Mouse (Mus musculus) cerebellum, adult 2 months (tissue): ENCODE data around the gene Cyba. TPM values are rescaled to one million over a fixed set of nuclear protein-coding genes. Genes with fewer than 3 reads are reported as not detected.

Experiments used
- DNase-seq, 2 experiments: peaks; one replicate each; pipeline ENCODE4 v3.0.0; 2021
- H3K27ac ChIP-seq: fragments of 200-500 bp; 2 replicates; pipeline ENCODE4 v1.5.1; 2012; ENCODE audit warnings: low read length, control low read depth, inconsistent platforms; ENCODE audit not compliant: insufficient read depth
- H3K27me3 ChIP-seq: fragments of 200-500 bp; 2 replicates; pipeline ENCODE4 v1.6.1; 2012; ENCODE audit warnings: inconsistent platforms, mild to moderate bottlenecking, low read length, moderate library complexity; ENCODE audit not compliant: control insufficient read depth, insufficient read depth
- H3K4me1 ChIP-seq: fragments of 200-500 bp; 2 replicates; pipeline ENCODE4 v1.6.1; 2011; ENCODE audit warnings: low read length; ENCODE audit not compliant: control insufficient read depth, insufficient read depth
- H3K4me3 ChIP-seq: fragments of 200-500 bp; replicated peaks from 2 replicates; pipeline ENCODE3; 2011; ENCODE audit warnings: mild to moderate bottlenecking, low read depth, low read length, control low read depth; ENCODE audit not compliant: insufficient read depth
- CTCF ChIP-seq: fragments of 200-500 bp; IDR thresholded peaks from 2 replicates; pipeline ENCODE4 v1.5.1; 2011; ENCODE audit warnings: low read depth, mild to moderate bottlenecking, control low read depth, low read length, moderate library complexity, borderline replicate concordance; ENCODE audit not compliant: insufficient read depth
- POLR2A ChIP-seq: fragments of 200-500 bp; IDR thresholded peaks from 2 replicates; pipeline ENCODE4 v1.6.1; 2011; ENCODE audit warnings: low read length, control low read depth, borderline replicate concordance; ENCODE audit not compliant: insufficient read depth
- WGBS: fragments of 180-500 bp; shearing (Covaris S2); methylation state at CpG from one replicate; pipeline ENCODE4 v1.1.7; 2018; 5-methylcytosine and 5-hydroxymethylcytosine counted together
- polyA plus RNA-seq: library from polyadenylated mRNA; depleted of rRNA; stranded (reverse); fragments of >200 nt; gene quantifications from 2 replicates; pipeline ENCODE4 v1.2.3, GENCODE M21; 2012

Cyba gene
- polyA plus RNA-seq, 1 experiment = 12.0 TPM

- Histone ChIP-seq H3K4me3 (no peak overlapping the region), H3K27me3 (no peaks in the 10 kb centered on the region), H3K27ac (no peak overlapping the region), H3K4me1 (0 out of 2 replicates have a peak, but pooled peaks cover 3% of the 10 kb centered on the region)
- WGBS = 49% methylated on average over 9 of the region's 9 CpGs
- DNase-seq = no peak
- TF ChIP-seq POLR2A (no peak), CTCF (no peak)
Observed at GRCm38 (mm10) chr8:122426145-122426544, 6.6 kb downstream of the Cyba start.

GRCm38 (mm10) chr8:122423659-122424058 lies 9.1 kb downstream of the Cyba start:
- Histone ChIP-seq H3K27ac (no peak overlapping the region), H3K4me3 (no peak overlapping the region), H3K27me3 (no peaks in the 10 kb centered on the region), H3K4me1 (peaks cover 9% of the 10 kb centered on the region)
- 14% methylated on average over 5 of the region's 5 CpGs for whole genome bisulfite sequencing
- DNase-seq = no peak
- no peak for TF ChIP-seq CTCF
- no peak for TF ChIP-seq POLR2A

DNA sequence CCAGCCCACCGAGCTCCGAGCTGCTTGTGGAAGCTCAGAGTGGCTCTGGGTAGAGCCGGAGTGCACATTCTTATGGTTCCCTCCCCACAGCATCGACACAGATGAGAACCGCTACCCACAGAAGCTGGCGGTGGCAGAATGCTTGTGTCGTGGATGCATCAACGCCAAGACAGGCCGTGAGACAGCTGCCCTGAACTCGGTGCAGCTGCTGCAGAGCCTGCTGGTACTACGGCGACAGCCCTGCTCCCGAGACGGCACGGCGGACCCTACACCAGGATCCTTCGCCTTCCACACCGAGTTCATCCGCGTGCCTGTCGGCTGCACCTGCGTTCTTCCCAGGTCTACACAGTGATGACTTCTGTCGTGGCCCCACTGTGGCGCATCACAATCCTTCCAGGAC lies 9.5 kb downstream of the Cyba start:
- no peak for DNase-seq
- Histone ChIP-seq H3K4me3 (no peak overlapping the region), H3K27me3 (no peaks in the 10 kb centered on the region), H3K4me1 (peaks cover 9% of the 10 kb centered on the region), H3K27ac (no peak overlapping the region)
- 70% methylated on average over 24 of the region's 24 CpGs for WGBS
- TF ChIP-seq POLR2A (no peak), CTCF (no peak)

GRCm38 (mm10) chr8:122421376-122422070 lies 11.2 kb downstream of the Cyba start, which contains the start of gene Il17c:
Il17c (plus strand) TSS chr8:122422020.
- Histone ChIP-seq H3K27me3 (no peaks in the 10 kb centered on the region), H3K27ac (no peak within 1 kb of the TSS), H3K4me1 (peaks cover 12% of the 10 kb centered on the region), H3K4me3 (no peak within 1 kb of the TSS)
- WGBS = 59% methylated on average over 14 of the region's 14 CpGs
- no peak for DNase-seq
- no peak for TF ChIP-seq CTCF
- no peak for TF ChIP-seq POLR2A

DNA sequence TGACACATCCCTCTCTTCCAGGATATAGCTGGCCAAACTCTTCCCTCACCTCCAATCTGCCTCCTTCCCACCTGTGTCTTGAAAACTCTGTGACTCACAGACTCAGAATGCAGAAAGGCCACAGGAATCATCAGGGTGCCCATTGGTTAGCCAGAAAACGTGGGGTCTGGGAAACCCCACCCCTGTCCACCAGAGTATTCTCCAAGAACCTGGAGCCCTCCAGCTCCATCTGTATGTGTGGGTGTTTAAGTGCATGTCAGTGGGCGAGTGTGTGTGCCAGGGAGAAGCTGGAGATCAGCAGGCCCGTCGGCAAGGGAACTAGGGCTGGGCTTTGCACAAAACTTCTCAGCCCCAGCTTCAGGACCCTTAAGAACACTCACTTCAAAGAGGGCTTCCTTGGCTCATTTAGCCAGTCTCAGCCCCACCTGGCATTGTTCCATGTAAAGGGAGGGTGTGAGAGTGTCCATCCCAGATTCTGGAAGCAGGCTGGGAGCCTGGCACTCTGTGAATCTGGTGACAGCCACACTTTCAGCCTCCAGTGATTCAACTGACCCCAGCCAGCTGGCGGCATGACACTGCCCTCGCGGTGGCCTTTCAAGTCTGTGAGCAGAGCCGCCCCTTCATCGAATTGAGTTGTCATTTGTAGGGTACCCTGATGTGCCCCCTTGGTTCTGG lies 12.7 kb downstream of the Cyba start:
- Histone ChIP-seq H3K4me1 (peaks cover 12% of the 10 kb centered on the region), H3K4me3 (no peak overlapping the region), H3K27me3 (no peaks in the 10 kb centered on the region), H3K27ac (no peak overlapping the region)
- no peak for DNase-seq
- 16% methylated on average over 9 of the region's 9 CpGs for WGBS
- TF ChIP-seq CTCF (no peak), POLR2A (no peak)

GRCm38 (mm10) chr8:122415554-122415953 lies 17.2 kb downstream of the Cyba start:
- TF ChIP-seq CTCF (no peak), POLR2A (no peak)
- no peak for DNase-seq
- Histone ChIP-seq H3K27me3 (no peaks in the 10 kb centered on the region), H3K27ac (no peak overlapping the region), H3K4me3 (no peak overlapping the region), H3K4me1 (peaks cover 9% of the 10 kb centered on the region)
- 90% methylated on average over 6 of the region's 6 CpGs for WGBS

DNA sequence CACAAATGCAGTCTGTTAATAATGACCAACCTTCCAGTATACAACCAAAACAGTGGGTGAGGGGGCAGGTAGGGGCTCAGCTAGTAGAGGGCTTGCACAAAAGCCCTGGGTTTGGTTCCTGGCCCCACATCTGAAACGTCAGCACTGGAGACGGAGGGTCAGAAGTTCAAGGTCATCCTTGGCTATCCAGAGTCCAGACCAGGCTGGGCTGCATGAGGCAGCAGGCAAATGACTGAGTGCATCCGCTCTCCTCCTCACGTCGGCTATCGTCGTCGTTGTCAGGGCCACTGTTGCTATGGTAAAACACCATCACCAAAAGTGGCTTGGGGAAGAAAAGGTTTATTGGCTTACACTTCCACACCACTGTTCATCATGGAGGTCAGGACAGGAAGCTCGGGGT lies 18.4 kb downstream of the Cyba start:
- Histone ChIP-seq H3K27ac (no peak overlapping the region), H3K27me3 (no peaks in the 10 kb centered on the region), H3K4me1 (peaks cover 2% of the 10 kb centered on the region; the same call in 1 of the 2 replicates), H3K4me3 (no peak overlapping the region)
- WGBS = 83% methylated on average over 9 of the region's 9 CpGs
- DNase-seq = no peak
- TF ChIP-seq POLR2A = no peak
- no peak for TF ChIP-seq CTCF

GRCm38 (mm10) chr8:122407678-122408077 lies 25.1 kb downstream of the Cyba start:
- Histone ChIP-seq H3K4me1 (0 out of 2 replicates have a peak, but pooled peaks cover 5% of the 10 kb centered on the region), H3K27me3 (no peaks in the 10 kb centered on the region), H3K27ac (no peak overlapping the region), H3K4me3 (no peak overlapping the region)
- no peak for DNase-seq
- no peak for TF ChIP-seq CTCF
- no peak for TF ChIP-seq POLR2A
- WGBS = 87% methylated on average over 7 of the region's 7 CpGs
